Mouse (Mus musculus) bone marrow macrophage, adult 2 months (primary cell): ENCODE data around the gene Ggct. TPM values are rescaled to one million over a fixed set of nuclear protein-coding genes. Genes with fewer than 3 reads are reported as not detected.

Experiments used
- H3K27ac ChIP-seq: 2 replicates; pipeline ENCODE4 v1.5.1; 2012; ENCODE audit warnings: low read depth, low read length; ENCODE audit not compliant: insufficient read depth
- H3K4me1 ChIP-seq: 2 replicates; pipeline ENCODE4 v1.6.1; 2012; ENCODE audit warnings: low read length; ENCODE audit not compliant: control insufficient read depth, insufficient read depth
- H3K4me3 ChIP-seq: 2 replicates; pipeline ENCODE4 v1.5.1; 2012; ENCODE audit warnings: mild to moderate bottlenecking, low read length, moderate library complexity; ENCODE audit not compliant: insufficient read depth
- CTCF ChIP-seq: IDR thresholded peaks from 2 replicates; pipeline ENCODE4 v1.5.1; 2012; ENCODE audit warnings: low read depth, mild to moderate bottlenecking, low read length, moderate library complexity
- POLR2A ChIP-seq: IDR thresholded peaks from 2 replicates; pipeline ENCODE4 v1.6.1; 2012; ENCODE audit warnings: mild to moderate bottlenecking, low read depth, low read length, borderline replicate concordance
- polyA plus RNA-seq: library from polyadenylated mRNA; stranded (reverse); fragments of >200 nt; gene quantifications from 2 replicates; pipeline ENCODE4 v1.2.4, GENCODE M21; 2012; ENCODE audit not compliant: missing spikeins, insufficient read depth, insufficient read length

The Ggct gene
- polyA plus RNA-seq, 1 experiment: 5.1 TPM

DNA sequence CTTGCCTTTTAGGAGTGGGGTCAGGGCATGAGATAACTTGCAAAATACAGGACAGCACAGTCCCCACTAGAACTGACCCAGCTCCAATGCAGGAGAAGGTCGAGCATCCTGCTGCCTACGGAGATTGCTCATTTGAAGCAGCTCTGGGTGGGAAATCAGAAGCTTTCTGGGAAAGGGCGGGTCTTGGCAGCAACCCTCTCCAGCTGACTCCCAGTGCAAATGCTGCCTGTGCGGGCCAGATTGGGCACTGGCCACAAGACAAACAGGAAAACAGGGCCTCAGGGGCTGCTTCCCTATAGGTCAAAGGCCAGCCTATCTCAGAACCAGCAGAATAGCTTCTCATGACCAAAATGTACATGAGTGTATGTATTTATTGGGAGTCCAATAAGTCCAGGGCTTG is 53.1 kb downstream of the Ggct start:
- TF ChIP-seq CTCF (no peak), POLR2A (no peak)
- no peak overlapping the region for H3K4me3 ChIP-seq
- H3K27ac ChIP-seq: peak overlapping the region; percentile 61
- H3K4me1 ChIP-seq: peaks cover 50% of the 10 kb centered on the region

DNA sequence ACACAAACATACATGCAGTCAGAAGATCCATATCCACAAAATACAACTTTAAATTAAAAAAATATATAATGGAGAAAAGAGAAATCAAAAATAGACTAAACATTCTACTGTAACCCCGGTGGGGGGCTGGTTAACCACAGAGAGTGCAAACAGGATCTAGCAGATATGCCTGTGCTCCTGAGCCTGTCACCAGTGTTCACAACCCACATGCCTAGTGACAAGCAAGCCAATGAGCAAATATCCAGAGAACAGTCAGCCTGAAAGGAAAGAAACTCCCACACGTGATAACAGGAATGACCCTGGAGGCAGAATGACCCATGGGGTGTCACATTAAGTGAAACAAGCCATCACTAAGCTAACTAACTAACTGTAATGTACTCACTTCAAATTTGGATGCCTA is 56.3 kb downstream of the Ggct start:
- Histone ChIP-seq H3K27ac (no peak overlapping the region), H3K4me1 (peaks cover 56% of the 10 kb centered on the region), H3K4me3 (no peak overlapping the region)
- TF ChIP-seq CTCF (no peak), POLR2A (no peak)

DNA sequence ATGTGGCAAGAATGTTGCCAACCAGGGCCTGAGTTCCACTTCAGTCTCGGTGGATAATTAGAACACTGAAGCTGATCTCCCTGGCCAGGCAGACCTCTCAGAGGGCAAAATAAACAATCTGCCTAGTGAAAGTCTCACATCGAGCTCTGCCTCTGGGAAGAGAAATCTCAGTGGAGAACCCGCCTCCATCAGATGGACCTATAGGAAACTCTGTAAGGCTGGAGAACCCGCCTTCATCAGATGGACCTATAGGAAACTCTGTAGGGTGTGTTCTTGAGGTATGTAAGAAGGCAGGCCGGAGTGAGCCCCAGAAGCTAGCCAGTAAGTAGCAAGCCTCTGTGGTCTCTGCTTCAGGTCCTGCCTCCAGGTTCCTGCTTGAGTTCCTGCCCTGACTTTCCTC is 57.8 kb downstream of the Ggct start:
- no peak overlapping the region for H3K4me3 ChIP-seq
- no peak for TF ChIP-seq CTCF
- no peak for TF ChIP-seq POLR2A
- H3K4me1 ChIP-seq: peaks cover 41% of the 10 kb centered on the region
- H3K27ac ChIP-seq: no peak overlapping the region

DNA sequence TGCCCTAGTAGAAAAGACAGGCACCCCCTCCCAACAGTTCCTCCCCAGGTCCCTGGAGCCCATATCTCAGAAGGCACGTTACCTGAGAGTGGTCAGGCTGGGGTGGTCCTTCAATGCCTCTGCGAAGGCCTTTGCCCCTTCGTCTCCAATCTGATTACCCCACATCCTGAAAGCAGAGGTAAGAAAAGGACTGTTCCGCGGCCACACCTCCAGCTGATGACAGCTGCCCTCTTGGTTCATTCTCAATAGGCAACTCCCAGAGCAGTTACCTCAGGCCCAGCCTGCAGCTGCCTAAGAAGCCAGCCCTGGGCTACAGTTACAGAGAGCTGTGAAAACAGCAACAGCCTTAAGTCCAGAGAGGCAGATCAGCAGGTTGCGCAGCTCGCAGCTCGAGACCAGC is 58.4 kb downstream of the Ggct start:
- TF ChIP-seq CTCF (no peak), POLR2A (no peak)
- H3K4me1 ChIP-seq: peaks cover 34% of the 10 kb centered on the region

DNA sequence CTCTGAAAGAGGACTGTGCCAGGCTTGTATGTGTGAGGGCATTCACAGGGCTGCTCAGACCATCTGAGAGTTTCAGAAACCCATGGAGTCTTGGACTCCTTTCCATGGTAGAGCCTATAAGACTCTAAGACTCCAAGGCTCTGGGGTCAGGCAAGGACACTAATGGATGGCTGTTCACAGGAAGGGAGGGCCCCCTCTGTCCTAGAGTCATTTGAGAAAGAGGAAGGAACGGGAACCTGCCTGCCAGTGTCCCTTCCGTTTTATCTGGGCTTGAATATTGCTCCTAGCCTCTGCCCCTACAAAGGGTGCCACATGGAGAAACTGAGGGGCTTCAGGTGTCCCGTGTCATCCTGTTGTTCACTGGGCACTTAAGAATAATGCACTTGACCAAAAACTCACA is 58.9 kb downstream of the Ggct start:
- Histone ChIP-seq H3K27ac (peak overlapping the region; percentile 35), H3K4me3 (no peak overlapping the region), H3K4me1 (peaks cover 30% of the 10 kb centered on the region)
- no peak for TF ChIP-seq CTCF
- no peak for TF ChIP-seq POLR2A

More for the DNA sequence above, 58.4 kb downstream of the Ggct start:
- Histone ChIP-seq H3K4me3 (no peak overlapping the region), H3K27ac (peak overlapping the region; percentile 35; the same call in 1 of the 2 replicates)

DNA sequence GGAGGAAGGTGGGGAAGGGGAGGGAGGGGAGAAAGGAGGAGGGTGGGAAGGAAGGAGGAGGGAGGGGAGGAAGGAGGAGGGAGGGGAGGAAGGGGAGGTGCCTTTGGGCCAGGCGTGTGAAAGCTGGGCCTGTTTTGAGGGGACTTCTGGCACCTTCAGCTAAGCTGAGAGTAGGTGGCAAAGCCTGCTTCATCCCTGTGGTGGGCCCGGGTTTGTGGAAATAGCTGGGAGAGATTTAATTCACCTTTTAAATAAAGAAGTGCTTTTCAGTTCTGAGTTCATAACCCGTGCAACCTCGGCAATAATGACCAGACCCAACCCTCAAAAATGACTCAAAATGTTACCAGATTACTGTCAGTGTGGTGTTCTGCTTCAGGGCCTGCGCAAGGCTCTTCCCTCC is 59.5 kb downstream of the Ggct start:
- peak overlapping the region; percentile 35 for H3K27ac ChIP-seq
- TF ChIP-seq POLR2A: no peak
- no peak for TF ChIP-seq CTCF
- peaks cover 26% of the 10 kb centered on the region for H3K4me1 ChIP-seq
- H3K4me3 ChIP-seq: no peak overlapping the region

Other genes starting within 250 kb of the Ggct start
- gene Znrf2, start 176.0 kb downstream of the Ggct start, polyA plus RNA-seq: 104 and 108 TPM in 2 replicates
- gene Nod1, start 20.3 kb downstream of the Ggct start, polyA plus RNA-seq: 18.2 and 23.9 TPM in 2 replicates
- 45.7 and 49.7 TPM in 2 replicates for gene Gars, start 45.1 kb upstream of the Ggct start, polyA plus RNA-seq
- gene Crhr2, start 140.1 kb upstream of the Ggct start, polyA plus RNA-seq: not detected in 2 replicates
- gene Inmt, start 182.1 kb upstream of the Ggct start, polyA plus RNA-seq: not detected in 2 replicates
- gene Mindy4, start 210.4 kb upstream of the Ggct start, polyA plus RNA-seq: 1.6 and 3.2 TPM in 2 replicates